Mouse (Mus musculus) heart, postnatal 0 days (tissue): Measurements from ENCODE around the gene Cdk12.

ENCODE experiments used
- CTCF ChIP-seq: IDR thresholded peaks from 2 replicates; pipeline ENCODE4 v1.5.1; 2016; ENCODE audit warnings: antibody characterized with exemption, control low read depth, low read depth
- EP300 ChIP-seq: IDR thresholded peaks from 2 replicates; pipeline ENCODE4 v1.6.1; 2016; ENCODE audit warnings: antibody characterized with exemption, low read depth

DNA sequence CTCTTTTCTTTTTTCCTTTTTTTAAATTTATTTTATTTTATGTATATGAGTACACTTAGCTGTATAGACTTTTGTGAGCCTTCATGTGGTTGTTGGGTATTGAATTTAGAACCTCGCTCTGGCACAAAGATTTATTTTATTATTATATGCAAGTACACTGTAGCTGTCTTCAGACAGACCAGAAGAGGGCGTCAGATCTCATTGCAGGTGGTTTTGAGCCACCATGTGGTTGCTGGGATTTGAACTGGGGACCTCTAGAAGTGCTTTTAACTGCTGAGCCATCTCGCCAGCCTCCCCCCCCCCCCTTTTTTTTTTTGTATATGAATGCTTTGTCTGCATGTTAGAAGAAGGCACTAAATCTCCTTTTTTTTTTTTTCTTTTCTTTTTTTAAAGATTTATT lies 35.6 kb downstream of the Cdk12 start:
- TF ChIP-seq EP300 (no peak), CTCF (no peak)
